Mouse (Mus musculus) right cerebral cortex, postnatal 14 days (tissue): ENCODE data around the gene Tmem106a.
"Not testable (repeated sequence)": the region's sequence is repeated elsewhere in the genome, so short reads cannot be mapped to it uniquely, and the experiment has no call there.

Experiments
- DNase-seq: peaks from one replicate; pipeline ENCODE4 v3.0.0; 2022

The Tmem106a gene

DNA sequence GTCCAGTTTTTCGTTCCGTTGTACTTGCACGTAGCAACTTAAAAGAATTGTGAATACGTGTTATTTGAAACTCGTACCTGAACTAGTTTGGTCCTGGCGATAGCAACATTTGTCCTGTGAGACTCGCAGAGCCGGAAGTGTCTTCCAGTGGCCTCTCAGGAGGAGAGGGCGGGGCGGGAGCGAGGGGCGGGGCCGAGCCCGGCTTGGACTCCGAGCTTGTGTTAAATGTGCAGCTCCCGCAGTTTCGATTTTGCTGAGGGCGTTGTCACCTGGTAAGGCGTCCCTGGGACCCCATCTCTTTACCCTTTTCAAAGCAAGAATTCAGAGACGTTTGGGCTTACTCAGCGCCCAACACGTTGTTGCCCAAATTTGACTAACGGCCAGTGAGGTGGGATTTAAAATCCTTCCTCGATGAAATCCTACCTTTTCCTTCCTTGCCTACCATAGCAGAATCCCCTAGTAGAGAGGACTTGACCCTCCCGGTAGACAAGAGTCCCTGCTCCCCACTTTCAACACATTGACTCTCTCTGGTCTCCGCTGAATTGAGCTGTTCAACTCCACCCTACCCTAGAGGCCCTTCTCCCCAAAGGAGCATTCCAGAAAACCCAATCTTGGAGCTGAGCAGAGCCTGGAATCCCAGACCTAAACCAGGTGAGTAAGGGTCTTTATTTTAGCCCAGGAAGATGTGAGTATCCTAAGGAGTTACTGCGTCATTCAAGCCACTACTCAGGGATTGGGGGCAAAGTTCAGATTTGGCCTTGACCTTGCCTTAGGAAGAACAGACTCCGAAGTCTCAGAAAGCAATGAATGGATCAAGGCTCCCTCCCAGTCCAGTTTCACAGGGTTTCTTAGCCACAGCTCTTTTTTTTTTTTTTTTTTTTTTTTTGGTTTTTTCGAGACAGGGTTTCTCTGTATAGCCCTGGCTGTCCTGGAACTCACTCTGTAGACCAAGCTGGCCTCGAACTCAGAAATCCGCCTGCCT lies at the start of gene Tmem106a:
TSS of gene Tmem106a (plus strand) at position 189 of the 982 bp plus-strand sequence.
- no peak for DNase-seq

DNA sequence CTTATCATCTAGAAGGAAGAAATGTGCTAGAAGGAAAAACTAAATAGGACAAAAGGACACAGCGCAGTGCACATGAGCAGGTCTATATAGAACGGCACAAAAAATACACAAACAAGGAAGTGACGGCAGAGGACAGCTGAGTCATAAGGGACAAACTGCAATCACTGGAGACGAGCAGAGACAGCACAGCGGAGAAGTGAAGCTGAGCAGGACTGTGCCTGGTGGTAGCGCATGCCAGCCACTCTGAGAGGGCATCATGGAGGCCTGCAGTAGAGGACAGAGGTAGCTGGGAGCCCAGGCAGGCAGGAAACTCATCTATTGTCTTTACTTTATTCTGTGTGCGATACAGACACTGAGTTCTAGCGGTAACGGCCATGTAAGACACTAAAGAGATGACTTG lies 38.5 kb upstream of the Tmem106a start:
- DNase-seq: no peak

- no peak for DNase-seq
These were observed 37.9 kb upstream of the Tmem106a start for GRCm38 (mm10) chr11:101544132-101544531.

DNA sequence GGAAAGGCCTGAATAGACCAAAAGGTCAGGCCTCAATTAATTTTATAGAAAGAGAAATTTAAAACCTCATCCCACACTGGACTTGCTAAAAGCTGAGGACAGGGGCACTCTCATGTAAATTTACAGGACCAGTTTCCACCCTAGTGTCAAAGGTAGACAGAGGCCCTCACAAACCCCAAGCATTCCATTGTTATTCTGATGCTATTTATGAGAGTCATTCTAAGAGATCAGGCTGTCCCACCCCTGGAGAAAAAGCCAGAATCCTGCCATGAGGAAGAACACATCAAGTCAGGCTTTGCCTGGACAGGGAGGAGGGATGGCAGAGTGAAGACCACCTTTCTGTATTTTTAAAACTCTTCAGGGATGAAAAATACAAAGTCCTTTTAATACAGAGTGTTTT lies 33.5 kb upstream of the Tmem106a start:
- DNase-seq: no peak

DNA sequence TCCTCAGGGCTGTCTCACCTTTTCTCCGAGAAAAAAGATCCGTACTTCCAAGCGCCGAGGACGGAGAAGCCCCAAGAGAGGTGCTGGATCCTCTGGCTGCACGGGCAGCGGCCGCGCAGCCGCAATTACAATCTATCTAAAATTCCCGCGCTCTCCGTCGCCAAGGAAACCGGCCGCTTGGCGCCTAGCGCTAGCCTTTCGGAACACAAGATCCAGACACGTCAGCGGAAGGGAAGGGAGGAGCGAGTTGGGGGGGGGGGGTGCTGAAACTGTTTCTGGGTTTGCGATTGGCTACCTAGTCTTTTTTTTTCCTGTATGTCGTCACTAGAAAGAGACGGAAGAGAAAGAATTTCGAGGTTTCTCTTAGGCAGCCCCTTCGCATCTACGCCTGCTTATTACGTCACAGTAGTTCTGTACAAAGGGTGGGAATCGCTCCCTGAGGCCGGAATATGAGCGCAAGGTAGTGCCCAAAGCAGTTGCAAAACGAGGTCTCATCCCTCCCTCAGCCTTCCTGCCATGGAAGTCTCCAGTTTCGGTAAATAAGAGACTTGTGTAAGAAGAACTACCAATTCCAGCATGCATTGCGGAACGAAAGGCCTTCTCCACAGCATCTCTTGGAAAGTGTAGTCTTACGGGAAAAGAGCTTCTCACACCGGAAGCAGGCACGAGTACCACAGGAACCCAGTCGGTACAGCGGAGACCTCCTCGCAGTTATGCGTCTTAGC lies 30.1 kb upstream of the Tmem106a start, which contains the start of the genes Brca1 and Nbr1:
TSS of gene Brca1 (minus strand) at position 205 of the 725 bp plus-strand sequence.
TSS of gene Nbr1 (plus strand) at position 399 of the 725 bp plus-strand sequence.
- DNase-seq: peak; percentile 90

GRCm38 (mm10) chr11:101552476-101553300 lies 29.4 kb upstream of the Tmem106a start:
- DNase-seq: peak; percentile 93

DNA sequence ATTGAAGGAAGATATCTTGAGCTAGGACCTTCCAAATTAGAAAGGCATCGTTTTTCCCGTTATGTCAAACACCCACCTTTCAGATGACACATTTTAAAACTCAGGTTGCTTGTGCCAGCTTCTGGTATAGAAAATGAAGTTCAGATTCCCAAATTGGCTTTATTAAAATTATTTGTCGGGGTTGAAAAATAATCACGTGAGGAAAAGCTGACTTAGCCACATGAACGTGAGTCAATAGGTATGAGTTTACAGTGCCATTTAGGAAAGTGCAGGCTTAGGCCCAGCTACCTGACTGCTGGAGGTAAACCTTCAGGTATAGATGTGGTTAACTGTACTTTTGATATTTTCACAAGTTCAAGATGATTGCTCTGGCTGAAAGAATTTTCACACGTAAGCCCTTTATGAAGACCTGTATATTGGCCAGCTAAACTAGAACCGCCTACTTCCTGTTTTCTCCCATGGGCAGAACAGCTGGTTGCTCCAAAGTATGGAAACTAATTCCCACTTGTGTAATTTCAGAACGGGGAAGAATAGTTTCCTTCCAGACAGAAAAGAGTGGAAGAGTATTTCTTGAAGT lies 28.6 kb upstream of the Tmem106a start:
- DNase-seq: no peak

DNA sequence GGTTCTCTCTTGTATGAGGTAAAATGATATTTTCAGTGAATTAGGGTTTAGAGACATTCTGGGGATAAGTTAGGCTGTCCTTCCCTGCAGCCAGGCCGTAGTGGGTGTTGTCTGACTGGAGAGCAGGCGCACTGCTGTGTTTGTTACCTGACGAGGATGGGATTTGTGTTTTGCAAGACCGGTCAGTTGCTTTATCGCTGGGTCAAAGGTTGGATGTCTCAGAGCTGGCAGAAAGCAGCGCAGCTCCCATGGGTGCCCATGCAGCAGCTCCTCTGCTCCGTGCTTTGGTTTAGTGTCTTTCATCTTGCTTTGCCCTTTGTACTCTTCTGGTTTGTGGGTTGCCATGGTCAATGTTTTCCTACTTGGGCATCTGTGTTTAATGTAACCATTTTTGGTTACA lies 25.5 kb upstream of the Tmem106a start:
- DNase-seq: no peak

DNA sequence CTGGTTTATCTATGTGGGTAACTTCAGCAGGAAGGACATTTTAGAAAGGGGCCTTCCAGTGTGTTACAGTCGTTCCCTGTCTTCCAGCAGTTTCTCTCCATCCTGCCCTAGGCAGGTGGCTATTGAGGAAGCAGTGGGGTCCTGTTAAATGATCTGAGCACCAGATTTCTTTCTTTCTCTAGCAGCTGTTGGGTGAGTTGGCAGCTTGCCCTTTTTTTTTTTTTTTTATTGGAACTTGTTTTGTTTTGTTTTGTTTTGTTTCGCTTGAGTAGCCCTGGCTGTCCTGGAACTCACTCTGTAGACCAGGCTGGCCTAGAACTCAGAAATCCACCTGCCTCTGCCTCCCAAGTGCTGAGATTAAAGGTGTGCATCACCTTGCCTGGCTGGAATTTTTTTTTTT lies 25.1 kb upstream of the Tmem106a start:
- DNase-seq: no peak

DNA sequence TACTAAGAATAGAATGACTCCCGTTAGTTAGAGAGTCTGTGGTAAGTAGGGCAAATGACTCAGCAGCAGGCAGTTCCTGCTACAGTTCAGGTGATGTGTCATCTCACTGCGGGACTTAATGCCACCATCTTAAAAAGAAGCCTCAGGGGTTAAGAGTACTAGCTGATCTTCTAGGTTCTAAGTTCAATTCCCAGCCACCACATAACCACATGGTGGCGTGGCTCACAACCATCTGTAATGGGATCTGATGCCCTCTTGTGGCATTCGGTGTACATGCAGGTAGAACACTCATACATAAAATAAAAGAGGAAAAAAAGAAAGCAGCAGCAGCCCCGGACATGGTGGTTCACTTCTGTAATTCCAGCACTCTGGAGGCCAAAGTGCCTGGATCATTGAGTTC lies 19.7 kb upstream of the Tmem106a start:
- peak; percentile 37 for DNase-seq

- no peak for DNase-seq
These were observed 13.6 kb upstream of the Tmem106a start for GRCm38 (mm10) chr11:101568421-101568820.

GRCm38 (mm10) chr11:101576116-101576515 lies 5.9 kb upstream of the Tmem106a start:
- DNase-seq: no peak

- no peak for DNase-seq
These were observed 819 bp upstream of the Tmem106a start for GRCm38 (mm10) chr11:101581081-101581764.

DNA sequence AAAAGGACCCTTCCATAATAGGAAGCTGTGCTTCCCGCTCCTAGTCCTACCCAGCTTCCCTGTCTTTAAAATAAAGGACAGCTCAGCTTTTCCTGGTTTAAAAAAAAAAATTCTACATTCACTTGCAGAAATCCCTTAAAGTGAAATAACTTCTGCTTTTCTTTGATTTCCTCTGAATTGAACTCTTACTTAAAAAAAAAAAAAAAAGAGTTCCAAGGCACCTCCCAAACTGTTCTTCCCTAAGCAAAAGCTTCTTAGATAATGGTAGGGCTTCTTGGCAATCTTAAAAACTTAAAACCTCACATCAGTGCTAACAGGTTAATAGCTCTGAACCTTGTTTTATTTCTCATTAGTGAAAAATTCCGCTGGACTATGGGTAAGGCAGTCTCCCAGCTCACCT lies 1.2 kb downstream of the Tmem106a start:
- DNase-seq: no peak

GRCm38 (mm10) chr11:101585031-101585430 lies 3.0 kb downstream of the Tmem106a start:
- not testable (repeated sequence) for DNase-seq

- no peak for DNase-seq
These were observed 3.8 kb downstream of the Tmem106a start for GRCm38 (mm10) chr11:101585805-101586204.

DNA sequence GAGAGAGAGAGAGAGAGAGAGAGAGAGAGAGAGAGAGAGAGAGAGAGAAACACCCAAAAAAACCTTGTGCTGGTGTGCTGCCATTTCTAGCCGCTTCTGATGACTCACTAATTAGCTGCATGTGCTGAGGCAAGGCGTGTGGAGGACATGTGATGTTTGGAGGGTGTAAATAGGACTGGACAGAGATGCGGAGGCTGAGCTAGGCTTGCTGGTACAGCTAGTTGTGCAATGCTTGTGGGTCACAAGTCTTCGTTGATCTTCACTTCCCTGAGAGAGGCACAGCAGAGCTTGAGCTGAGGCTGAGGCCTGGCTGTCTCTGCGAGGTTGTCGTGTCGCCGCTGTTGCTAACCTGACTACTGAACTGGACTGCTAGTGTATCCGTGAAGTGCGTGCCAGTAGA lies 5.6 kb downstream of the Tmem106a start:
- peak; percentile 16 for DNase-seq

DNA sequence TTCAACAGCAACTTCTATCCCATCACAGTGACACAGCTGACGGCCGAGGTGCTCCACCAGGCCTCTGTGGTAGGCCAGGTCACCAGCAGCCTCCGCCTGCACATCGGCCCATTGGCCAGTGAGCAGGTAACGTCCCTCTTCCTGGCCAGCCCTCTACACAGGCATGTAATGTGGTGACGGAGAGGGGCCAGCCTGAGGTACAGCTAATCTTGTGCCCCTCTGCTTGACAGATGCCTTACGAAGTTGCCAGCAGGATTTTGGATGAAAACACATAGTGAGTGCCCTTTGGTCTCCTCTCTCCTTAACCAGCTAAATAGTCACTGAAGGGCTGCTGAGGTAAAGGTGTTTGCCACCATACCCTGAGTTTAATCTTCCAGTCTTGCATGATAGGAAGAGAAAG lies 6.8 kb downstream of the Tmem106a start:
- DNase-seq: no peak

GRCm38 (mm10) chr11:101589444-101589843 lies 7.4 kb downstream of the Tmem106a start:
- DNase-seq: peak; percentile 56

DNA sequence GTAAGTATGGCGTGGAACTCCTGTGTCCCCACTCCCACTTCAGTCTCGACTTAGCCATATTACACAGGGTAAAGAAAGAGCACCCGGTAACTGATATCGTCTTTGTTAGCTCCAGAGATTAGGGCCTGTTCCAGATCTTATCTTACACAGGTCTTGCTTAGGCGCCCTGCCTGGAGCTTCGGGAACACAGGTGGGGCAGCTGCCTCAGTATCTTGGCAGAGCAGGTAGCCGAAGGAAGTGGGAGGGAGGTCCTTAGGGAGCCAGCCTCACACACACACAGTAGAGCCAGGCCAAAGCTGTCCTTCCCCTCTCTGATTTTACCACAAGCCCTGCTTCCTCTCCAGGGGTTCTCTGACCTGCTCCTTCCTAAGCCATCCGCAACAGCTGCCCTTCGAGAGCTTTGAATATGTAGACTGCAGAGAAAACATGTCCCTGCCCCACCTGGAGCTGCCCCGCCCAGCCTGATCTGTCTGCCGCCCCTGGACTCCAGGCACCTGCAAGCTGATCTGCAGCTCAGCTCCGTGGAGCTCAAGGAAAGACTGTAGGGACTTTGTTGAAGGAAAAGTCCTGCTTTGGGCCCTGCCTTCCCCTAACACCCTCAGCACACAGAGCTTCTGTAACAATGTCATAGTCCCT lies 8.1 kb downstream of the Tmem106a start:
- no peak for DNase-seq

- DNase-seq: no peak
These were observed 17.1 kb downstream of the Tmem106a start, which contains the start of gene Gm11634 for GRCm38 (mm10) chr11:101599156-101599555. TSS of gene Gm11634 (minus strand) at chr11:101599256.
